Mouse (Mus musculus) liver, postnatal 0 days (tissue): ENCODE data around the gene Gm10912. TPM values are rescaled to one million over a fixed set of nuclear protein-coding genes. Genes with fewer than 3 reads are reported as not detected.
"Not testable (repeated sequence)": the region's sequence is repeated elsewhere in the genome, so short reads cannot be mapped to it uniquely, and the experiment has no call there.

Experiments
- ATAC-seq: fragments of 200-750 bp; cut with Nextera tagmentation; 2 replicates; pipeline ENCODE4 v1.8.0; 2017; ENCODE audit warnings: mild to moderate bottlenecking, moderate library complexity
- DNase-seq: peaks from one replicate; pipeline ENCODE4 v3.0.0-alpha.2; 2016
- H3K27ac ChIP-seq: fragments of 300-500 bp; sonication (generic); 2 replicates; pipeline ENCODE4 v1.5.1; 2014; ENCODE audit warnings: antibody characterized with exemption, moderate library complexity, mild to moderate bottlenecking, low read depth
- H3K27me3 ChIP-seq: fragments of 300-500 bp; sonication (generic); 2 replicates; pipeline ENCODE4 v1.6.1; 2014; ENCODE audit warnings: low read length, control low read depth, mixed read lengths; ENCODE audit not compliant: insufficient read depth
- H3K36me3 ChIP-seq: fragments of 300-500 bp; sonication (generic); replicated peaks from 2 replicates; pipeline ENCODE4 v1.6.1; 2014; ENCODE audit warnings: mild to moderate bottlenecking, control low read depth, low read length, moderate library complexity, mixed read lengths; ENCODE audit not compliant: insufficient read depth
- H3K4me1 ChIP-seq: fragments of 300-500 bp; sonication (generic); 2 replicates; pipeline ENCODE4 v1.6.1; 2014; ENCODE audit warnings: antibody characterized with exemption, mild to moderate bottlenecking, control low read depth; ENCODE audit not compliant: insufficient read depth
- H3K4me2 ChIP-seq: fragments of 300-500 bp; sonication (generic); 2 replicates; pipeline ENCODE4 v1.6.1; 2014; ENCODE audit warnings: low read depth, mild to moderate bottlenecking, low read length, moderate library complexity, mixed read lengths
- H3K4me3 ChIP-seq: fragments of 300-500 bp; sonication (generic); 2 replicates; pipeline ENCODE4 v1.5.1; 2014; ENCODE audit warnings: low read depth, low read length
- H3K9ac ChIP-seq: fragments of 300-500 bp; sonication (generic); replicated peaks from 2 replicates; pipeline ENCODE4 v1.6.1; 2014; ENCODE audit warnings: mild to moderate bottlenecking, moderate library complexity
- H3K9me3 ChIP-seq: fragments of 300-500 bp; sonication (generic); 2 replicates; pipeline ENCODE4 v1.6.1; 2016; ENCODE audit warnings: mild to moderate bottlenecking, control low read depth, low read length, mixed read lengths
- CTCF ChIP-seq: sonication (generic); IDR thresholded peaks from 2 replicates; pipeline ENCODE4 v1.5.1; 2016; ENCODE audit warnings: antibody characterized with exemption, low read depth
- EP300 ChIP-seq: IDR thresholded peaks from 2 replicates; pipeline ENCODE4 v1.6.1; 2016; ENCODE audit warnings: antibody characterized with exemption, low read depth, mild to moderate bottlenecking
- WGBS: fragments of 180-500 bp; shearing (Covaris S2); extraction: QIAGEN DNeasy Blood & Tissue Kit; methylation state at CpG from one replicate; pipeline ENCODE4 v1.1.7; 2014; ENCODE audit not compliant: insufficient replicate concordance; 5-methylcytosine and 5-hydroxymethylcytosine counted together
- polyA plus RNA-seq: library from polyadenylated mRNA; unstranded; fragments of >200 nt; fragmentation: Nextera tagmentation; extraction: Ambion mirVana; gene quantifications from 2 replicates; pipeline ENCODE4 v1.2.1, GENCODE M21; 2015

Gene Gm10912
- 0.11 TPM in 1 of 2 replicates, not detected in the other for polyA plus RNA-seq

- Histone ChIP-seq H3K4me1 (peaks cover 21% of the 10 kb centered on the region), H3K36me3 (peaks cover 15% of the 10 kb centered on the region)
- not testable (repeated sequence) for H3K4me3 ChIP-seq, H3K9ac ChIP-seq, H3K4me2 ChIP-seq, H3K27me3 ChIP-seq, DNase-seq, H3K9me3 ChIP-seq, ATAC-seq, H3K27ac ChIP-seq
- 89% methylated on average over 5 of the region's 6 CpGs for WGBS
Observed at GRCm38 (mm10) chr2:104065526-104065925, at the start of gene Gm10912. TSS of gene Gm10912 (plus strand) at chr2:104065826.

- Histone ChIP-seq H3K4me1 (peaks cover 3% of the 10 kb centered on the region; the same call in 1 of the 2 replicates), H3K36me3 (no peaks in the 10 kb centered on the region), H3K9ac (no peak overlapping the region), H3K27ac (no peak overlapping the region), H3K9me3 (no peaks in the 10 kb centered on the region), H3K27me3 (no peaks in the 10 kb centered on the region), H3K4me3 (no peak overlapping the region), H3K4me2 (no peak overlapping the region)
- ATAC-seq (no peak), DNase-seq (no peak)
- TF ChIP-seq CTCF: no peak
- no peak for TF ChIP-seq EP300
- 55% methylated on average over 7 of the region's 7 CpGs for WGBS
Observed at GRCm38 (mm10) chr2:104023096-104023495, 42.5 kb upstream of the Gm10912 start.

GRCm38 (mm10) chr2:104024656-104025055, 41.0 kb upstream of the Gm10912 start:
- 88% methylated on average over 4 of the region's 4 CpGs for WGBS
- H3K9ac ChIP-seq: no peak overlapping the region
- ATAC-seq (no peak), DNase-seq (no peak)
- peaks cover 12% of the 10 kb centered on the region for H3K4me1 ChIP-seq
- H3K9me3 ChIP-seq: no peaks in the 10 kb centered on the region
- H3K27me3 ChIP-seq: no peaks in the 10 kb centered on the region
- no peak overlapping the region for H3K4me3 ChIP-seq
- TF ChIP-seq CTCF (no peak), EP300 (no peak)
- H3K36me3 ChIP-seq: no peaks in the 10 kb centered on the region
- H3K27ac ChIP-seq: no peak overlapping the region
- H3K4me2 ChIP-seq: no peak overlapping the region

- DNase-seq: peak; percentile 97
- H3K9me3 ChIP-seq: no peaks in the 10 kb centered on the region
- peaks cover 19% of the 10 kb centered on the region for H3K4me1 ChIP-seq
- H3K4me3 ChIP-seq: peak within 1 kb of the TSS; percentile 97
- H3K36me3 ChIP-seq: peaks cover 13% of the 10 kb centered on the region; the same call in 1 of the 2 replicates
- H3K27me3 ChIP-seq: no peaks in the 10 kb centered on the region
- H3K27ac ChIP-seq: peak within 1 kb of the TSS; percentile 91
- ATAC-seq: peak; percentile 94
- no peak for TF ChIP-seq EP300
- peak; percentile 59 for TF ChIP-seq CTCF
- WGBS: 1% methylated on average over 40 of the region's 44 CpGs
- H3K9ac ChIP-seq: peak within 1 kb of the TSS; percentile 98
- peak within 1 kb of the TSS; percentile 84 for H3K4me2 ChIP-seq
Observed at GRCm38 (mm10) chr2:104027458-104028138, 38.0 kb upstream of the Gm10912 start, which contains the start of gene Fbxo3. TSS of gene Fbxo3 (plus strand) at chr2:104027721.

GRCm38 (mm10) chr2:104028139-104028723, 37.4 kb upstream of the Gm10912 start, which contains the start of gene 4931422A03Rik:
TSS of gene 4931422A03Rik (minus strand) at chr2:104028361.
- TF ChIP-seq EP300 (no peak), CTCF (no peak)
- Histone ChIP-seq H3K9me3 (no peaks in the 10 kb centered on the region), H3K4me2 (peak within 1 kb of the TSS; percentile 84), H3K27me3 (no peaks in the 10 kb centered on the region), H3K4me1 (peaks cover 19% of the 10 kb centered on the region), H3K9ac (peak within 1 kb of the TSS; percentile 98), H3K27ac (peak within 1 kb of the TSS; percentile 91), H3K36me3 (peaks cover 17% of the 10 kb centered on the region; the same call in 1 of the 2 replicates), H3K4me3 (peak within 1 kb of the TSS; percentile 97)
- DNase-seq: peak; percentile 62
- under 1% methylated on average over 32 of the region's 32 CpGs for WGBS
- ATAC-seq: peak; percentile 44

GRCm38 (mm10) chr2:104029074-104029473, 36.6 kb upstream of the Gm10912 start:
- H3K27ac ChIP-seq: peak overlapping the region; percentile 91
- peaks cover 19% of the 10 kb centered on the region for H3K4me1 ChIP-seq
- peak overlapping the region; percentile 98 for H3K9ac ChIP-seq
- H3K27me3 ChIP-seq: no peaks in the 10 kb centered on the region
- H3K36me3 ChIP-seq: peaks cover 22% of the 10 kb centered on the region
- peak; percentile 87 for TF ChIP-seq EP300
- no peak for TF ChIP-seq CTCF
- H3K4me3 ChIP-seq: peak overlapping the region; percentile 97
- ATAC-seq: peak; percentile 46
- peak overlapping the region; percentile 84 for H3K4me2 ChIP-seq
- DNase-seq: no peak
- no peaks in the 10 kb centered on the region for H3K9me3 ChIP-seq
- 14% methylated on average over 2 of the region's 2 CpGs for WGBS
